Mouse (Mus musculus) olfactory bulb, adult 2 months (tissue): Measurements from ENCODE around the gene Rab5b. TPM values are rescaled to one million over a fixed set of nuclear protein-coding genes. Genes with fewer than 3 reads are reported as not detected.
"Not testable (repeated sequence)": the region's sequence is repeated elsewhere in the genome, so short reads cannot be mapped to it uniquely, and the experiment has no call there.

Experiments
- H3K27ac ChIP-seq: fragments of 200-500 bp; 2 replicates; pipeline ENCODE4 v1.5.1; 2012; ENCODE audit warnings: low read depth, low read length; ENCODE audit not compliant: insufficient read depth
- H3K4me1 ChIP-seq: fragments of 200-500 bp; 2 replicates; pipeline ENCODE4 v1.6.1; 2012; ENCODE audit warnings: low read length; ENCODE audit not compliant: control insufficient read depth, insufficient read depth
- H3K4me3 ChIP-seq: fragments of 200-500 bp; 2 replicates; pipeline ENCODE4 v1.5.1; 2012; ENCODE audit warnings: mild to moderate bottlenecking, low read depth, low read length, moderate library complexity; ENCODE audit not compliant: insufficient read depth
- CTCF ChIP-seq: fragments of 200-500 bp; IDR thresholded peaks from 2 replicates; pipeline ENCODE4 v1.5.1; 2012; ENCODE audit warnings: low read depth, mild to moderate bottlenecking, low read length, moderate library complexity; ENCODE audit not compliant: insufficient read depth
- POLR2A ChIP-seq: fragments of 200-500 bp; IDR thresholded peaks from 2 replicates; pipeline ENCODE4 v1.6.1; 2012; ENCODE audit warnings: mild to moderate bottlenecking, low read depth, low read length, moderate library complexity; ENCODE audit not compliant: insufficient read depth
- WGBS: fragments of 180-500 bp; shearing (Covaris S2); methylation state at CpG from one replicate; pipeline ENCODE4 v1.1.7; 2018; 5-methylcytosine and 5-hydroxymethylcytosine counted together
- polyA plus RNA-seq: library from polyadenylated mRNA; stranded (reverse); fragments of >200 nt; gene quantifications from 2 replicates; pipeline ENCODE4 v1.2.4, GENCODE M21; 2012; ENCODE audit warnings: low replicate concordance; ENCODE audit not compliant: missing spikeins, insufficient read depth, insufficient read length

Gene Rab5b
- polyA plus RNA-seq, 1 experiment: not detected

DNA sequence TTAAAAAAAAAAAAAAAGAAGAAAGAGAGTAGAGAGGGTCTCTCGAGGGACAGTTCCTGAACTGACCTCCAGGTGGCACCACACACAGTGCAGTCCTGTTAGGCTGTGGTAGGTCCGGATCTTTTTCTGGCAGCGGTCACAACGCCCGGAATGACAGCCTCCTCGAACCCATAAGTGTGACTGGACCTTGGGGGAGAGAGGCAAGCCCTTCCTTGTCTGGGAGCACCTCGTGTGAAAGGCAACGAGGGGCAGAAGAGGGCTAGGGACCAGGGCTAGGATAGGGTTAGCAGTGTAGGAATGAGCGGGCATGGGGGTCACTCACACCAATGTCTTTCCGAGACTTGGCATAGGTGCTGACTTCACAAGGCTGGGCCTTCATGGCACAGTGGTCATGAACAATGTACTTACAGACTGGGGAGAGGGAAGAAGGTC lies 35.0 kb upstream of the Rab5b start:
- no peak overlapping the region for H3K27ac ChIP-seq
- H3K4me1 ChIP-seq: peaks cover 3% of the 10 kb centered on the region; the same call in 1 of the 2 replicates
- no peak overlapping the region for H3K4me3 ChIP-seq
- WGBS: 14% methylated on average over 10 of the region's 10 CpGs
- TF ChIP-seq POLR2A (no peak), CTCF (peak; percentile 52; the same call in 1 of the 2 replicates)

DNA sequence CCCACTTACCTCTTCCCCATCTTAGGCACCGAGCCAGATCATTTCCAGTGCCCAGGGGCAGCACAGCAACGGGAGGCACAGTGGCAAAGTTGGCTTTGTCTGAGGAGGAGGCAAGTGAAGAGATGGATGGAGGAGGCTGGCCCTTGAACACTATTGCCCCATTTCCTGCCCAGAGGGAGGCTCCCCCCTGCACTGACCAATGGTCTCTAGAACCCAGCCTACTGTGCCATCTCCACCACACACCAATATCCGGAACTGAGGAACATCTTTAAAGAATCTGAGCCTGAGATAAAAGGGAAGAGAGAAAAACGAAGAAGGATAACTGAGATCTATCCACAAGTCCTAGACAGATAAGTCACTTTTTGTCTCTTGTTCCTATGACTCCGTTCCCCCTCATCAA lies 32.0 kb upstream of the Rab5b start:
- 79% methylated on average over 5 of the region's 5 CpGs for WGBS

DNA sequence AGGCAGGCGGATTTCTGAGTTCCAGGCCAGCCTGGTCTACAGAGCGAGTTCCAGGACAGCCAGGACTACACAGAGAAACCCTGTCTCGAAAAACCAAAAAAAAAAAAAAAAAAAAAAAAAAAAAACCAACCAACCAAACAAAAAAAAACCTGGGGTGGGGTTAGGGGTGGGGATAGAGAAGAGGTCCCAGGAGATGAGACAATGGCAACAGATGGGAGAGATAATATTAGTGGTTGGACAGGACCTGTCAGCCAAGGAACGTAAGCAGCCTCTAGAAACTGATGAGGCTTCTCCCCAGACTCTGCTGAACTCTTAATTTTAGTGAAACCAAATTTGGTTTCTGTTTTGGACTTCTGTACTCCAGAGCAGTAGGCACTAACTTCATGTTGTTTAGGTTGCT lies 29.4 kb upstream of the Rab5b start:
- not testable (repeated sequence) for H3K4me3 ChIP-seq, H3K27ac ChIP-seq, H3K4me1 ChIP-seq
- WGBS: 89% methylated on average over 4 of the region's 4 CpGs

More for the DNA sequence above, 32.0 kb upstream of the Rab5b start:
- H3K4me1 ChIP-seq: peaks cover 3% of the 10 kb centered on the region; the same call in 1 of the 2 replicates
- H3K27ac ChIP-seq: no peak overlapping the region
- H3K4me3 ChIP-seq: no peak overlapping the region
- TF ChIP-seq POLR2A (no peak), CTCF (no peak)

DNA sequence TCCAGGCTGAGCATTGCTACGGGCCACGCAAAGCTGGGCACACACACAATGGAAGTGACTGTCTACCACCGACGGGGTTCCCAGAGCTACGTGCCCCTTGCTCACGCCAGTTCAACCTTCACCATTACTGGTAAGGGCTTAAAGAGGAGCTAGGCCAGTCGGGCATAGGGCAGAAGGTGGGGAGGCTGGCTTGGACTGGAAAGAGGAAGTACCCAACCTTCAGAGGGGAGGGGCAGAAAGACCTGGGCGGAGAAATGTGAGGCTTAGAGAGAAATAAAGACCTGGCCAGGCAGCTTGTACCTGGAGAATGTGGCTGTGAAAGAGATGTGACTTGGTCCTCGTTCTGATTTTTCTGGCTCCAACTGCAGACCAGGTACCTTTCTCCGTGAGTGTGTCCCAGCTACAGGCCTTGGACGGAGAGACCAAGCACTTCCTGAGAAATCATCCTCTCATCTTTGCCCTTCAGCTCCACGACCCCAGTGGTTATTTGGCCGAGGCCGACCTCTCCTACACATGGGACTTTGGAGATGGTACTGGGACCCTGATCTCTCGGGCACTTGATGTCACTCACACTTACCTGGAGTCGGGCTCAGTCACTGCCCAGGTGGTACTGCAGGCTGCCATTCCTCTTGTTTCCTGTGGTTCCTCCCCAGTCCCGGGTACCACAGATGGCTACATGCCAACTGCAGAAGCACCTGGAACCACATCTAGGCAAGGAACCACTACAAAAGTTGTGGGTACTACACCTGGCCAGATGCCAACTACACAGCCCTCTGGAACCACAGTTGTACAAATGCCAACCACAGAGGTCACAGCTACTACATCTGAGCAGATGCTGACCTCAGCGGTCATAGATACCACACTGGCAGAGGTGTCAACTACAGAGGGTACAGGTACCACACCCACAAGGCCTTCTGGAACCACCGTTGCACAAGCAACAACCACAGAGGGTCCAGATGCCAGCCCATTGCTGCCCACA lies 19.8 kb upstream of the Rab5b start:
- 86% methylated on average over 19 of the region's 19 CpGs for WGBS
- TF ChIP-seq POLR2A (no peak), CTCF (no peak)

DNA sequence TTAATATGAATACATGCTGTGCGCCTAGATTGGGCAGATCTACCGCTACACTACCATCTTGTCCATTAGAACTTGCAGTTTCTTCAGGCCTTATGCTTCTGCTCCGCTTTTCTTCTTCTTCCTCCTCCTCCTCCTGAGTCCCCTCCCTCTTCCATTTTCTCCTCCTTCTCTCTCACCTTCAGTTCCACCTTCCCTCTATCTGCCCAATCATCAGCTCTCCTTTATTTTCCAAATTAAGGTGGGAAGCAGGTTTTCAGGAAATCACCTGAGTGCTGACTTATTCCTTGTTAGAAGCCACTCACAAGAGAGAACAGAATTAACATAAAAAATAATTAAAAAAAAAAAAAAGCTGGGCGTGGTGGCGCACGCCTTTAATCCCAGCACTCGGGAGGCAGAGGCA lies 15.3 kb upstream of the Rab5b start:
- H3K4me1 ChIP-seq, H3K27ac ChIP-seq, H3K4me3 ChIP-seq: not testable (repeated sequence)
- 98% methylated on average over 7 of the region's 7 CpGs for WGBS

More for the DNA sequence above, 19.8 kb upstream of the Rab5b start:
- Histone ChIP-seq H3K4me3 (no peak overlapping the region), H3K27ac (no peak overlapping the region), H3K4me1 (no peaks in the 10 kb centered on the region)

DNA sequence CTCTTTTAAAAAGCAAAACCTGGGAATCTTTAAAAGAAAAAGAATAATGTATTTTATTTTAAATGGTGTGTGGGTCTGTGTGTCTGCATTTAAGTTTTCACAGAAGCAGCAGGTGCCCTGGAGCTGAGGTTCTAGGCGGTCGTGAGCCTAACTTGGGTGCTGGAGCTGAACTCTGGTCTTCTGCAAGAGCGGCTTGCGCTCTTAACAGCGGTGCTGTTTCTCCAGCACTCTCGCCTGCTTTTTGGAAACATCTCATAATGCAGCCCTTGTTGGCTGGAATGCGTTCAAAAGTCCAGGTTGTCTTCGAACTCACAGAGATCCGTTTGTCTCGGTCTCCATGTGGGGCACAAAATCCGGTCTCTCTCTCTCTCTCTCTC lies 9.2 kb upstream of the Rab5b start:
- WGBS: 7% methylated on average over 11 of the region's 11 CpGs
- TF ChIP-seq POLR2A: no peak
- TF ChIP-seq CTCF: no peak
- H3K27ac ChIP-seq: no peak overlapping the region

DNA sequence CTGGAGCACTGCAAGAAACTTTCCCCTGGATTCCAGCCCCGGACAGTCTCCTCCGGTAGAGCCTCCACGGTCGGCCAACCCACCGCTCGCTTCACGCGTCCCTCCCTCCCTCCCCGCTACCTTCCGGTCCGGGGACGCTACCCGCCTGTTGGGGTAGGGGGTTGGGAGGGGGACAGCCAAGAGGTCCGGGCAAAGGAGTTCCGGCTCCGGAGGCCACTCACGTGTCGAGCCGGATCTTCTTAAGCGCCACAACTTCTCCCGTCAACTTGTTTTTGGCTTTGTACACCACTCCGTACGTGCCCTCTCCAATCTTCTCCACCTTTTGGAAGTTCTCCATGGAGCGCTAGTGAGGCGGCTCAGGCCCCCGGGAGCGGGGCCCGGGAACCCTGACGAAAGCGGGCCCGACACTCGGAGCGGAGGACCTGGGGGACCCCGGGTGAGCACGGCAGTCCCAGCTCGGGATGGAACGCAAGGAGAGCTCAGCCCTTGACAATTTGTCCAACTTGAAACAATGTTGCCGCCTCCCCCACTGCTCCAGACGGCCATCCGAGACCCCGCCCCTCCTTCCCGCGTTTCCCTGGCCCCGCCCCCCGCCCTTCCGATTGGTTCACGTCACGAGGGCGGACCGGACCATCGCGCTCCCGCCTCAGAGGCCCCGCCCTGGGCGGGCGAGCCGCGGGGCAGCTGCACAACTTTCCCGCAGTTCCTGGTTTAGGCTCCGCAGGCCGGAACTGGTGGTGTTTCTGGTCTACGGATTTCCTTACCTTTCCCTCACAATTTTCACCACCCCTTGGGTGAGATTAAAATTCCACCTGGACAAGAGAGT lies 8.6 kb upstream of the Rab5b start, which contains the start of gene Cdk2:
Gene Cdk2, minus strand, starts transcription at position 541 of the 826 bp plus-strand sequence.
- Histone ChIP-seq H3K4me3 (peak within 1 kb of the TSS; percentile 64), H3K4me1 (peaks cover 9% of the 10 kb centered on the region), H3K27ac (no peak within 1 kb of the TSS)
- WGBS: under 1% methylated on average over 62 of the region's 62 CpGs
- TF ChIP-seq CTCF (no peak), POLR2A (no peak)

More for the DNA sequence above, 9.2 kb upstream of the Rab5b start:
- H3K4me3 ChIP-seq: peak overlapping the region; percentile 64
- peaks cover 9% of the 10 kb centered on the region for H3K4me1 ChIP-seq

DNA sequence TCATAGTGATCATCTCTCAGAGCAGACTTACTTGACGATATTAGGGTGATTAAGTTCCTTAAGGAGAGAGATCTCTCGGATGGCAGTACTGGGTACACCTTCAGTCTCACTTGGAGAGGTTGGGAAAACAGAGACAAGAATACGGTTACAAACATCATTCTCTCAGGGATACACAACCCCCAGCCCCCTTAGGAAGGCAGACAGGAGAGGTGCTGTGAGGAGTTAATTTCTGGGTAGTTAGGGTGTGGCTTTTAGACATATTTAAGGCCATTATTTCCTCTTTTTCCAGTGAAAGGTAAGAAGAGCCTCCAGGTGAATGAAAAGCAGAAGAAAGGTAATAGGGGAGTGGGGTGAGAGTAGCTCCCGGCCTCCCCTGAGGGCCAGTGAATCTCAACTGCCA lies 7.8 kb upstream of the Rab5b start, which contains the start of gene Pmel:
Gene Pmel, plus strand, starts transcription at position 301 of the 400 bp plus-strand sequence.
- Histone ChIP-seq H3K4me3 (peak within 1 kb of the TSS; percentile 64), H3K4me1 (peaks cover 9% of the 10 kb centered on the region), H3K27ac (no peak within 1 kb of the TSS)
- WGBS: 38% methylated on average over 4 of the region's 4 CpGs
- TF ChIP-seq POLR2A: no peak
- no peak for TF ChIP-seq CTCF

DNA sequence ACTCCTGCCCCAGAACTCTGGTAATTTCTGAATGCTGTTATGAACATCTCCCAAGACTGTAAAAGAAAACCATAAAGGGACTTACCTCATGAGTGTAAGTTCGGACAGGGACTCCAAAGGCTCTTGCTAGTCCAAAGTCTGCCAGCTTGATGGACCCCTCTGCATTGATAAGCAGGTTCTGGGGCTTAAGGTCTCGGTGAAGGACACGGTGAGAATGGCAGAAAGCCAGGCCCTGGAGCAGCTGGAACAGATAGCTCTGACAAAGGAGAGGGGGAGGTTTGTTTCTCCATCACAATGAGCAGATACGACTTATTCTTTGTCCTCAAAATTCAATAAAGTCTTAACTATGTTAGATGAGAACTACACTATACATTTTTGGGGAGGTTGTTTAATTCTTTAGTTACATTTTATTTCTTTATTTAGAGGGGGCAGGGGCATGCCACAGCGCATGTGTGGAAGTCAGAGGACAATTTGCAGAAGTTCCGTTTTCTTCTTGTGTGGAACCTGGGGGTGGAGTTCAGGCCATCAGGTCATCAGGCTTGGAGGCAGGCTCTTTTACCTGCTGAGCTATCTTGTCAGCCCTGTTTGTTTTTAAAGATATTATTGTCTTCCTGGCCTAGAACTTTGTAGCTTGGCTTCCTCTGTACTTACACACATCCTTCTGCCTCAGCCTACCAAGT lies 6.4 kb upstream of the Rab5b start:
- H3K4me3 ChIP-seq: no peak overlapping the region
- no peak overlapping the region for H3K27ac ChIP-seq
- WGBS: 72% methylated on average over 6 of the region's 6 CpGs
- peaks cover 9% of the 10 kb centered on the region for H3K4me1 ChIP-seq
- TF ChIP-seq POLR2A (no peak), CTCF (no peak)
